Mouse (Mus musculus): Measurements from ENCODE around the gene Slc27a1. TPM values are rescaled to one million over a fixed set of nuclear protein-coding genes. Genes with fewer than 3 reads are reported as not detected.
A peak's percentile ranks its signal among the peaks of the same experiment; 100 is the strongest.

Gene Slc27a1
- polyA plus RNA-seq, 1 experiment from 2014 or later, result 16.7 TPM

DNA sequence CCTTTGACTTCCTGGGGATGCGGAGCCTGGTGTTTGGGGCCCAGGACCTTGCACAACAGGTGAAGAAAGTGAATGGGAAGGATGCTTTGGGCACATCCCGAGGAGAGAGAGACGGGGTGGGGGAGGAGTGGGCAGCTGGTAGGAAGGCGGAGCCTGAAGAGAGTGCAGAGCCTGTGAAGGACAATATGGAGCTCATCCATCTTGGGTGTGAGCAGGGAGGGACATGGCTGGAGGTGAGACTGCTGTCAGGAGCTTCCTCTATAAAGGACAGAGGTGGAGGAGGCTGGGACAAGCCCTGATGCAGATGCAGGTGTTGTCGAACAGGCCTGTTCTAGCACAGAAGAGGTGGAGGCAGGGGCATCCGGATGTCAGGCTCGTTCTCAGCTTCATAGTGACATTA, 35.3 kb downstream of the Slc27a1 start:
- H3K9me3 ChIP-seq (ENCODE audit: control insufficient read depth, low read length), result no peaks in the 10 kb centered on the region
- DNase-seq (ENCODE audit: low spot score), result no peak
- no peak overlapping the region for H3K27ac ChIP-seq (replicated peaks; ENCODE audit: low read depth, low read length)
- no peaks in the 10 kb centered on the region for H3K36me3 ChIP-seq (ENCODE audit: control insufficient read depth, insufficient read depth, low read length)
- H3K27me3 ChIP-seq (ENCODE audit: control insufficient read depth, insufficient read depth, low read length), result peaks cover 22% of the 10 kb centered on the region
- no peak overlapping the region for H3K4me2 ChIP-seq (ENCODE audit: low read depth, severe bottlenecking)
- H3K4me3 ChIP-seq (ENCODE audit: low read depth, low read length), result no peak overlapping the region
- ATAC-seq (ENCODE audit: insufficient number of reproducible peaks, low FRiP score, low TSS enrichment, low read depth), result no peak
- 53% methylated on average over 7 of the region's 7 CpGs for WGBS
- no peak overlapping the region for H3K9ac ChIP-seq (ENCODE audit: low read length)
- H3K4me1 ChIP-seq (ENCODE audit: control insufficient read depth, insufficient read depth, low read length), result peaks cover 9% of the 10 kb centered on the region

DNA sequence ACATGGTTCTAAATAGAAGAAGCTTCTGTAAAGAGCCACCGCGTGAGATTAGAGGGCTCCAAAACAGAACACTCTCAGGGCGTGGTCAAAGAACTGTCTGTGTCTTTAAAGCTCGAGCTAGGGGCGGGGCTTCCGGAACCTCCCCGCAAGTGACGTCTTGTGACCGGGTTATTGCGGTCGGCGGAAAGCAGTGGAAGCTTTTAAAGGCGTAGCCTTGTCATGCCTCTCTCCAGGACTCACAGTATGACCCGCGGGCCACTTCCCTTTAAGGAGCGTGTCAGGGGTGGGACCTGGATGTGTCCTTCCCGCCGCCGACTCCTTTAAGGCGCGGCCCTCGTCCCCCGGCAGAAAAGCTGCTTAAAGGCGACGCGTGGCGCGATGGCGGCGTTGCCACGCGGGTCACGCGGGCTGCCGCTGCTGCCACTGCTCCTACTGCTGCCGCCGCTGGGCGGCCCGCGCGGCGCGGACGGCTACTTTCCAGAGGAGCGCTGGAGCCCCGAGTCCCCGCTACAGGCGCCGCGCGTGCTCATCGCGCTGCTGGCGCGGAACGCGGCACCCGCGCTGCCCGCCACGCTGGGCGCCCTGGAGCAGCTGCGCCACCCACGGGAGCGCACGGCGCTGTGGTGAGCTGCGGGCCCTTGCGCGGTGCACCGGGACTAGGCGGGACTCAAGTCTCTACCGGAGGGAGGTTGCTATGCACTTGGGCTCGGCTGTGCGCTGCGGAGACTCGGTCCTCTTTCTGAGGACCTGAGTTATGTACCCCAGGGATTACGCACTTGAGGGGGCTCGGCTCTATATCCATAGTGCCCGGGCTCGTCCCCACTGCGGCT, 42.4 kb downstream of the Slc27a1 start, which contains the start of gene Colgalt1:
Gene Colgalt1 (plus strand): TSS at position 177 of the 830 bp plus-strand sequence.
- Histone ChIP-seq H3K9me3 (ENCODE audit: control insufficient read depth, low read length) (no peaks in the 10 kb centered on the region), H3K27ac (replicated peaks; ENCODE audit: low read depth, low read length) (peak within 1 kb of the TSS; percentile 58; the same call in 1 of the 2 replicates)
- ATAC-seq (ENCODE audit: insufficient number of reproducible peaks, low FRiP score, low TSS enrichment, low read depth), result peak; percentile 98

DNA sequence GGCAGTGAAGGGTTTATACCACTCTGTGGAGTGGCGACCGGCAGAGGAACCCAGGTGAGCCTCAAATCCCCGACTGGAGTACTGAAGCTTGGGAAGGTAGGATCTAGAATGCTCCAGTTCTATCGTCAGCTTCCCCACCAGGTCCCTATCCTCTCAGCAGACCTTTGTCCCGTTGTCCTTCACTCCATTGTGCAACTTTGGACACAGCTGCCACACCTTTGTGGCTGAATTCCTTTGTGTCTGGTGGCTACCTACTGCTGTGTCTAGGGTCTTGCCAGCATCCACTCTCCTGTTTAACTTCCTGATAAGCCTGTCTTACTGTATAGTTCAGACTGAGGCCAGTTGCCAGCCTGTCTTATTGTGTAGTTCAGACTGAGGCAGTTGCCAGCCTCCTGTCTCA, 43.5 kb downstream of the Slc27a1 start:
- Histone ChIP-seq H3K4me1 (ENCODE audit: control insufficient read depth, insufficient read depth, low read length) (peaks cover 8% of the 10 kb centered on the region), H3K9me3 (ENCODE audit: control insufficient read depth, low read length) (no peaks in the 10 kb centered on the region), H3K9ac (ENCODE audit: low read length) (peak overlapping the region; percentile 87; the same call in 1 of the 2 replicates), H3K27ac (replicated peaks; ENCODE audit: low read depth, low read length) (no peak overlapping the region), H3K4me3 (ENCODE audit: low read depth, low read length) (peak overlapping the region; percentile 91), H3K27me3 (ENCODE audit: control insufficient read depth, insufficient read depth, low read length) (no peaks in the 10 kb centered on the region), H3K4me2 (ENCODE audit: low read depth, severe bottlenecking) (peak overlapping the region; percentile 82), H3K36me3 (ENCODE audit: control insufficient read depth, insufficient read depth, low read length) (peaks cover 12% of the 10 kb centered on the region; the same call in 1 of the 2 replicates)
- 52% methylated on average over 5 of the region's 5 CpGs for WGBS
- ATAC-seq (ENCODE audit: insufficient number of reproducible peaks, low FRiP score, low TSS enrichment, low read depth), result no peak
- DNase-seq (ENCODE audit: low spot score), result no peak

More for the DNA sequence above, 42.4 kb downstream of the Slc27a1 start, which contains the start of gene Colgalt1:
- H3K4me1 ChIP-seq (ENCODE audit: control insufficient read depth, insufficient read depth, low read length), result peaks cover 8% of the 10 kb centered on the region
- H3K4me3 ChIP-seq (ENCODE audit: low read depth, low read length), result peak within 1 kb of the TSS; percentile 91
- H3K36me3 ChIP-seq (ENCODE audit: control insufficient read depth, insufficient read depth, low read length), result peaks cover 6% of the 10 kb centered on the region; the same call in 1 of the 2 replicates
- H3K27me3 ChIP-seq (ENCODE audit: control insufficient read depth, insufficient read depth, low read length), result no peaks in the 10 kb centered on the region
- under 1% methylated on average over 73 of the region's 82 CpGs for WGBS
- peak within 1 kb of the TSS; percentile 87 for H3K9ac ChIP-seq (ENCODE audit: low read length)
- peak within 1 kb of the TSS; percentile 82 for H3K4me2 ChIP-seq (ENCODE audit: low read depth, severe bottlenecking)
- peak; percentile 96 for DNase-seq (ENCODE audit: low spot score)

DNA sequence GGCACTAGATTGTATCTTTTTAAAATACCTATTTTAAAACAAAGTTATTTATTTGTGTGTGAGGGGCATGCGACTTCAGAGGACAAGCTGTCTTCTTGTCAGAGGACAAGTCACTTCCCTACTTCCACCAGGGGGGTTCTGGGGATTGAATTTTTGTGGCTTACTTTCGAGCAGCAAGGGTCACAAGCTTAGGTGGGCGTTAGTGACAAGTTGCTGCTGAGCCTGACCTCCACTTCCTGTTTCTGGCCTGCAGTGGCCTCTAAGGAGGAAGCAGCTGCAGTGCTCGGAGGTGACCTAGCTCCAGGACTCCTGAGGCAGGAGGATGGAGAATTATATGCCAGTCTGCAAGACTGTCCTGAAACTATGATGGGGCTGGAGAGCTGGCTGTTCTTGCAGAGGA, 44.7 kb downstream of the Slc27a1 start:
- Histone ChIP-seq H3K4me3 (ENCODE audit: low read depth, low read length) (no peak overlapping the region), H3K36me3 (ENCODE audit: control insufficient read depth, insufficient read depth, low read length) (peaks cover 23% of the 10 kb centered on the region), H3K27me3 (ENCODE audit: control insufficient read depth, insufficient read depth, low read length) (no peaks in the 10 kb centered on the region), H3K9me3 (ENCODE audit: control insufficient read depth, low read length) (no peaks in the 10 kb centered on the region), H3K4me2 (ENCODE audit: low read depth, severe bottlenecking) (no peak overlapping the region), H3K4me1 (ENCODE audit: control insufficient read depth, insufficient read depth, low read length) (peaks cover 8% of the 10 kb centered on the region), H3K27ac (replicated peaks; ENCODE audit: low read depth, low read length) (no peak overlapping the region), H3K9ac (ENCODE audit: low read length) (no peak overlapping the region)
- DNase-seq (ENCODE audit: low spot score), result no peak
- WGBS, result 42% methylated on average over 4 of the region's 4 CpGs
- ATAC-seq (ENCODE audit: insufficient number of reproducible peaks, low FRiP score, low TSS enrichment, low read depth), result no peak

DNA sequence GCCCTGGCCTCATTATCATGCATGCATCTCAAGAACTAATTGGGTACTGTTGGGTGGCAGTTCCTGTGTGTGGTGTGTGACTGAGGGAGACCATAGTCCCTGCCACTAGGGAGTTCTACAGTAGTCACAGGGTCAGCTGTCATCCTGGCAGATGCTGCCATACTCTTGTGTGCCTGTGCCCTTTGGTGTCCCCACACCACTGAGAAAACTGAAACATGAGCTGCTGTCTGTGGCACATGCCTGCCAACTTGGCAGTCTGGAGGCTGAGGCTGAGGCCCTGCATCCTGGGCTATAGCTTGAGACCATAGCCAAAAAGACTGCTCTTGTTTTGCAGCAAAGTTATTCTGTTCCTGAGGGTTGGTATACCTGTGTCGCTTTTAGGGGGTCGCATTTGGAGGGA, 51.1 kb downstream of the Slc27a1 start:
- H3K36me3 ChIP-seq (ENCODE audit: control insufficient read depth, insufficient read depth, low read length), result peaks cover 66% of the 10 kb centered on the region
- H3K4me2 ChIP-seq (ENCODE audit: low read depth, severe bottlenecking), result no peak overlapping the region
- H3K9me3 ChIP-seq (ENCODE audit: control insufficient read depth, low read length), result peaks cover 18% of the 10 kb centered on the region
- H3K27me3 ChIP-seq (ENCODE audit: control insufficient read depth, insufficient read depth, low read length), result no peaks in the 10 kb centered on the region
- WGBS, result 92% methylated on average over 2 of the region's 2 CpGs
- no peak overlapping the region for H3K4me3 ChIP-seq (ENCODE audit: low read depth, low read length)
- no peaks in the 10 kb centered on the region for H3K4me1 ChIP-seq (ENCODE audit: control insufficient read depth, insufficient read depth, low read length)
- no peak overlapping the region for H3K9ac ChIP-seq (ENCODE audit: low read length)
- H3K27ac ChIP-seq (replicated peaks; ENCODE audit: low read depth, low read length), result no peak overlapping the region
- no peak for DNase-seq (ENCODE audit: low spot score)
- ATAC-seq (ENCODE audit: insufficient number of reproducible peaks, low FRiP score, low TSS enrichment, low read depth), result no peak

DNA sequence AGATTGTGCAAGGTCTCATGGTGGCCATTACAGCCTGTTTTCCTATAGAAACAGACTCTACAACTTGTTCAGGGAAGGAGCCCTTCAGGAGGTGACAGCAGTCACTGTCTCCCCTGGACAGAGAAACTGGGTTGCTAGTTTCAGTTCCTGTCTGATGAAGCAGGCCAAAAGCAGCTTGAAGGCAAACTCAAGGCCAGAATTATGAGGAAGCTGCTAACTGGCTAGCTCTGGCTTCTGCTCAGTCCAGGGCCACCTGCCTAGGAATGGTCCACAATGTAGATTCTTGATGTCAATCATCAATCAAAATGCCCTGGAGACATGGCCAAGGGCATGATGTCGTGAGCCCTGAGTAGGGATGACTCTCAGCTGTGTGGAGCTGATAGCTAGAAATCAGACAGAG, 56.4 kb downstream of the Slc27a1 start:
- H3K9me3 ChIP-seq (ENCODE audit: control insufficient read depth, low read length), result peaks cover 18% of the 10 kb centered on the region
- ATAC-seq (ENCODE audit: insufficient number of reproducible peaks, low FRiP score, low TSS enrichment, low read depth) (no peak), DNase-seq (ENCODE audit: low spot score) (no peak)
- H3K4me3 ChIP-seq (ENCODE audit: low read depth, low read length), result no peak overlapping the region
- no peak overlapping the region for H3K27ac ChIP-seq (replicated peaks; ENCODE audit: low read depth, low read length)
- H3K4me1 ChIP-seq (ENCODE audit: control insufficient read depth, insufficient read depth, low read length), result peaks cover 4% of the 10 kb centered on the region; the same call in 1 of the 2 replicates
- no peak overlapping the region for H3K9ac ChIP-seq (ENCODE audit: low read length)
- peaks cover 38% of the 10 kb centered on the region for H3K36me3 ChIP-seq (ENCODE audit: control insufficient read depth, insufficient read depth, low read length)
- 94% methylated on average over 1 of the region's 1 CpGs for WGBS
- peaks cover 4% of the 10 kb centered on the region for H3K27me3 ChIP-seq (ENCODE audit: control insufficient read depth, insufficient read depth, low read length)
- H3K4me2 ChIP-seq (ENCODE audit: low read depth, severe bottlenecking), result no peak overlapping the region

DNA sequence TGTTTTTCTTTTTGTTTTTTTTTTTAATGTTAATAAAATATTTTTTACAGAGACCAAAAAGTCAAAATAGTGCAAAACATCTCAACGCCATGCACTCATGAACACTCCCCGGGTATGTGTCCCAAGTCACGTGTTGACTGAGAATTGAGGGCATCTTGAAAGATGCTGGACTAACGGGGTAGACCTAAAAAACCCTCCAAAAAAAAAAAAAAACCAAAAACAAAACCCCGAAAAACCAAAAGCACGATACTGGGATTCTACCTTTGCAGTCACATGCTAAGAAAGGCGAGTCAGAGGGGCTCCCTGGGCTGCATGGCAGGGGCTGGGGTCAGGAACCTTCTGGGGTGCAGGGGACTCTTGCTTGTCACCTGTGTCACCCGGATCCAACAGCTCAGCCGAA, 58.1 kb downstream of the Slc27a1 start:
- peaks cover 5% of the 10 kb centered on the region; the same call in 1 of the 2 replicates for H3K4me1 ChIP-seq (ENCODE audit: control insufficient read depth, insufficient read depth, low read length)
- no peak overlapping the region for H3K27ac ChIP-seq (replicated peaks; ENCODE audit: low read depth, low read length)
- no peak for ATAC-seq (ENCODE audit: insufficient number of reproducible peaks, low FRiP score, low TSS enrichment, low read depth)

DNA sequence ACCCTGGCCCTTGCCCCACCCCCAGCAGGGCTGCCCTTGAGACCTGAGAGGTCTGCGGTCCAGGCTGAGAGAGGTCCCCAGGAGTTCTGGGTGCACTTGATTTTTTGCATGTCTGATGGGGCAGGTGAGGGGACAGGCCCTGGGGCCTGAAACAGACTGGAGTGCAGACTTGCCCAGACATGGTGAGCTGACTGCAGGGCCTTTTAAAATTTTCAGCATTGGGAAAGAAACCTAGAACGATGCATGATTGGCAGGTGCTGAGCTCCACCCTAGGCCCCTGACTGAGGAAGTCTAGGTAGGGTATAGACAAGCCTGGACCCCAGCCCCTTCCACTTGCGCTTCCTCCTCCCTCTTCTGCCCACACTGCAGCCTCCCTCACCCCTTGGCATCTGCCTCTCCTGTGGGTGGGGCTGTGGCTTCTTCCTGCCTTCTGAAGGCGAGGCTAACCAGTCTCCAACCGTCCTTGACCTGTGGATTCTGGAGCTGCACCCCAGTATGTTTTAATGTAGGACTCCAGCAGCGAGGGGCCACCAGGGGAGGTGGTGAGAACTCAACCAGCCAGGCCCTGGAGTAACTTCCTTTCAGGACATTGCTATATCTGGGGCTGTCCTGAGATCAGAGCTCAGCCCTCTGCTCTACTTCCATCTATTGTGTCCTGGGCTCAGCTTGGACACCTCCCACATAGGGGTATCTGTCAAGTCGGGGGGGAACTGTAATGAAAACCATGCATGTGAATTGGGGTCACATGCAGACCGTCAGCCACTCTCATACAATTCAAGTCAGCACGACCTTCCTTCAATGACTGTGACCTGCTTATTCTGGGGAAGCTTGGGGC, 58.8 kb downstream of the Slc27a1 start:
- no peak overlapping the region for H3K27ac ChIP-seq (replicated peaks; ENCODE audit: low read depth, low read length)
- peaks cover 5% of the 10 kb centered on the region; the same call in 1 of the 2 replicates for H3K4me1 ChIP-seq (ENCODE audit: control insufficient read depth, insufficient read depth, low read length)
- no peak for DNase-seq (ENCODE audit: low spot score)
- H3K36me3 ChIP-seq (ENCODE audit: control insufficient read depth, insufficient read depth, low read length), result peaks cover 18% of the 10 kb centered on the region
- peaks cover 10% of the 10 kb centered on the region for H3K9me3 ChIP-seq (ENCODE audit: control insufficient read depth, low read length)
- no peak overlapping the region for H3K9ac ChIP-seq (ENCODE audit: low read length)
- peaks cover 9% of the 10 kb centered on the region for H3K27me3 ChIP-seq (ENCODE audit: control insufficient read depth, insufficient read depth, low read length)
- no peak overlapping the region for H3K4me2 ChIP-seq (ENCODE audit: low read depth, severe bottlenecking)
- 44% methylated on average over 9 of the region's 9 CpGs for WGBS
- ATAC-seq (ENCODE audit: insufficient number of reproducible peaks, low FRiP score, low TSS enrichment, low read depth), result no peak
- H3K4me3 ChIP-seq (ENCODE audit: low read depth, low read length), result no peak overlapping the region

More for the DNA sequence above, 58.1 kb downstream of the Slc27a1 start:
- Histone ChIP-seq H3K36me3 (ENCODE audit: control insufficient read depth, insufficient read depth, low read length) (peaks cover 26% of the 10 kb centered on the region), H3K9ac (ENCODE audit: low read length) (no peak overlapping the region), H3K9me3 (ENCODE audit: control insufficient read depth, low read length) (peaks cover 16% of the 10 kb centered on the region), H3K27me3 (ENCODE audit: control insufficient read depth, insufficient read depth, low read length) (peaks cover 9% of the 10 kb centered on the region), H3K4me3 (ENCODE audit: low read depth, low read length) (no peak overlapping the region), H3K4me2 (ENCODE audit: low read depth, severe bottlenecking) (no peak overlapping the region)
- 88% methylated on average over 9 of the region's 9 CpGs for WGBS
- DNase-seq (ENCODE audit: low spot score), result no peak
